Mouse (Mus musculus) embryonic fibroblast, embryonic 13.5 days (primary cell): ENCODE measurements around the gene Rnf145. TPM values are rescaled to one million over a fixed set of nuclear protein-coding genes. Genes with fewer than 3 reads are reported as not detected.

Experiments
- H3K27ac ChIP-seq: 2 replicates; pipeline ENCODE4 v1.5.1; 2012; ENCODE audit warnings: low read length, control low read depth, inconsistent platforms; ENCODE audit not compliant: insufficient read depth
- H3K4me1 ChIP-seq: 2 replicates; pipeline ENCODE4 v1.6.1; 2011; ENCODE audit warnings: low read length; ENCODE audit not compliant: control insufficient read depth, insufficient read depth
- H3K4me3 ChIP-seq: 2 replicates; pipeline ENCODE4 v1.5.1; 2011; ENCODE audit warnings: mild to moderate bottlenecking, control low read depth, low read length; ENCODE audit not compliant: insufficient read depth
- CTCF ChIP-seq: IDR thresholded peaks from 2 replicates; pipeline ENCODE4 v1.5.1; 2011; ENCODE audit warnings: mild to moderate bottlenecking, control low read depth, low read length, moderate library complexity, borderline replicate concordance; ENCODE audit not compliant: insufficient read depth
- POLR2A ChIP-seq: IDR thresholded peaks from 2 replicates; pipeline ENCODE4 v1.6.1; 2011; ENCODE audit warnings: low read depth, mild to moderate bottlenecking, control low read depth, low read length, moderate library complexity
- polyA plus RNA-seq: library from polyadenylated mRNA; stranded (reverse); fragments of >200 nt; gene quantifications from 2 replicates; pipeline ENCODE4 v1.2.4, GENCODE M21; 2011; ENCODE audit warnings: low read depth; ENCODE audit not compliant: missing spikeins, insufficient read length

Gene Rnf145
- polyA plus RNA-seq, 1 experiment = 64.8 TPM

- H3K4me1 ChIP-seq = peaks cover 5% of the 10 kb centered on the region
- TF ChIP-seq CTCF = no peak
- TF ChIP-seq POLR2A = no peak
- no peak overlapping the region for H3K4me3 ChIP-seq
- H3K27ac ChIP-seq = no peak overlapping the region
These were observed 14.3 kb downstream of the Rnf145 start for GRCm38 (mm10) chr11:44532846-44533781.

DNA sequence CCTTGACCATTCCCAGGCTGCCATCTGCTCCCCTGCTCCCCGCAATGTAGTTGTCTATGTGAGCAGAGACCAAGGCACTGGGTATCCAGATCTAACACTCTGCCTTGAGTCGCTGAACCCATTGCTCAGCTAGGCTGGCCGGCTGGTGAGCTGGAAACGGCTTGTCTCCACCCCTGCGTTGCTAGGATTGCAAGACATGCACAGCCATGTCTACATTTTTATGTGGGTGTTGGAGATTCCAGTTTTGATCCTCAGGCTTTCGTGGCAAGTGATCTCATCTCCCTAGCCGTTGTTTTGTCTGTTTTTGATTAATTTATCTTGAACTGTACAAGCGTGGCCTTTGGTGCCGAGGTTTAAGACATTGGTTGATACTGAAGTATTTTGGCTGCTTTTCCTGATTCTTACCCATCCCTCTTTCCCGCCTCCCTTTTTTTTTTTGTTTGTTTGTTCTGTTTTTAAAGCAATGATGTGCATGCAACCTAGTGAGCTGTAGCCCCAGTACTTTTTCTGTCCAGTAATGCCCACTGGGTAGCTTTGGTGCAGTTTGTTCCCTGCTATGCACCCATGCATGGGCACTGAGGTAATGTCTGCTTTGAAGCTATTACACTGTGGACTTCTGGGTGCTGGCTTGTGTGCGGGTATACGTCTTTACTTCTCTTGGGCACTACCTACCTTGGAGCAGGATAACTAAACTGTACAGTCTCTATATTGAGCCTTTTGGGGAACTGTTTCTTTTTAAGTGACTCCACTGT lies 16.4 kb downstream of the Rnf145 start:
- H3K27ac ChIP-seq = peak overlapping the region; percentile 62
- no peak overlapping the region for H3K4me3 ChIP-seq
- peaks cover 15% of the 10 kb centered on the region for H3K4me1 ChIP-seq
- TF ChIP-seq CTCF (no peak), POLR2A (no peak)

DNA sequence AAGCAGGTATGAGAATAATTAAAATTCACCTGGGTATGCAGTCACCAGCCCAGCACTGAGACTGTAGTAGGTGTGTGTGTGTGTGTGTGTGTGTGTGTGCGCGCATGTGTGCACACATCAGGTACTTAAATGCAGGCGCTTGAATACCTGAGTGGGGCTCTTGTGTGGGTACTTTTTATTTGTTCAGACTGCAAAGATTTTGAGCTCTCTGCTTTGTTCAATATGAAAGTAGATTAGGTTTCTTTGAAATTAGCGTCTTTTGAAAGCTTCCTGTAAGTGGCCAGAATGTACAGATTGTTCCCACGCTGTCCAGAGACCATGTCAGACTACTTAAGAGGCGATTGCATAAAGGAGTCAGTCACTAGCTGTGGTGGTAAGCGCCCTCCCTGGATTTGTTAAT lies 18.6 kb downstream of the Rnf145 start:
- H3K4me1 ChIP-seq = peaks cover 33% of the 10 kb centered on the region
- no peak overlapping the region for H3K4me3 ChIP-seq
- no peak overlapping the region for H3K27ac ChIP-seq
- TF ChIP-seq CTCF (no peak), POLR2A (no peak)

DNA sequence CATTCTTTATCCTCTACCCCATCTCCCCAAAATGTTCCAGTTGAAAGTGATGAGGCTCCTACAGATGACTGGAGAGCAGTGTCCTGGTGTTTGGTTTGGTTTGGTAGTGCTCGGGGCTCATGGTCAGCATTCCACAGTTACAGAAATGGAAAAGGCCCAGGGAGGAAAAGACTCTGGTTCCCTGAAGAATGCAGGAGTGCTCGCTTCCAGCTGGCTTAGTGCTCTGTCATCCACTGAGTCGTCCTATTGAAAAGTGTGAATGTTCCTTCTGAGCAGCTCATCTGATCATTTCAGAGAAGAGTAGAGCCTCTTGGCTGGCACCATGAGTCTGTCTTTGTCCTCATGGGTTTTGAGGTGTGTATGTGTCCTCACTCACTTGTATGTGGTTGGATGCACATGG lies 19.3 kb downstream of the Rnf145 start:
- H3K4me3 ChIP-seq = no peak overlapping the region
- peaks cover 33% of the 10 kb centered on the region for H3K4me1 ChIP-seq
- no peak for TF ChIP-seq CTCF
- TF ChIP-seq POLR2A = no peak
- H3K27ac ChIP-seq = peak overlapping the region; percentile 80

DNA sequence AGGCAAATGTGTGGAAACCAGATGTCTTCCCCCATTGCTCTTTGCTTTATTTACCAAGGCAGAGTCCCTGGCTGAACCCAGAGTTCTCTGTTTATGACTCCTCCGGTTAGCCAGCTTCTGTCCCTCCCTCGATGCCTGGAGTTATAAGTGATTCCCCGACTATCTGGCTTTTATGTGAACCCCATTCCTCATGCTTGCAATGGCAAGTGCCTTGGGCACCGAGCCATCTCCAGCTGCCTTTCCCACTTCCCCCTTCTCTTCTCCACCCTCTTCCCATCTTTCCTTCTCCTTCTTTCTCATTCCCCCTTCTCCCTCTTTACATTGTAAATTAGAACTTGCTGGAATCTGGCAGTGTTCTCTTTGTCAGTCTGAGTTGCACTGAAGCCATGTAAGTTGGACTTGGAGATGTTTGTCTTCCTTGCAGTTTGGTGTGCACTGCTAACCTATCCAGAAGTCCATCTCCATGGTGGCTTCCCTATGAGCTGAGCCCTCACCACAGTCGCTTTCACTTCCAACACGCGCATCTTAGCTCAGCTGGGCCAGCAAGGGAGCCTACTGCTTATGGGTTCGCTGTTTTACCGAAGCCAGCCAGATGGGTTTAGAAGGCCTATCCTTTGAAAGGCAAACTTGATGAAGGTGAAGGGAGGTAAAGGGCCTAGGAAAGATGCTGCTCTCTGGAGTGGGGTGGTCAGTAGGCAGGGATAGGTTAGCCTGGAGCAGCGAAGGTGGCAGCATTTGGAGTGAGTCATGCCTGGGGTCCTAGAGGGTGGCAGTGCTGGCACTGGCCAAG lies 19.9 kb downstream of the Rnf145 start:
- H3K27ac ChIP-seq = peak overlapping the region; percentile 80
- no peak overlapping the region for H3K4me3 ChIP-seq
- H3K4me1 ChIP-seq = peaks cover 33% of the 10 kb centered on the region
- TF ChIP-seq POLR2A (no peak), CTCF (no peak)

GRCm38 (mm10) chr11:44539291-44539930 lies 20.6 kb downstream of the Rnf145 start:
- Histone ChIP-seq H3K4me3 (no peak overlapping the region), H3K4me1 (peaks cover 33% of the 10 kb centered on the region), H3K27ac (peak overlapping the region; percentile 42)
- TF ChIP-seq CTCF (no peak), POLR2A (no peak)

DNA sequence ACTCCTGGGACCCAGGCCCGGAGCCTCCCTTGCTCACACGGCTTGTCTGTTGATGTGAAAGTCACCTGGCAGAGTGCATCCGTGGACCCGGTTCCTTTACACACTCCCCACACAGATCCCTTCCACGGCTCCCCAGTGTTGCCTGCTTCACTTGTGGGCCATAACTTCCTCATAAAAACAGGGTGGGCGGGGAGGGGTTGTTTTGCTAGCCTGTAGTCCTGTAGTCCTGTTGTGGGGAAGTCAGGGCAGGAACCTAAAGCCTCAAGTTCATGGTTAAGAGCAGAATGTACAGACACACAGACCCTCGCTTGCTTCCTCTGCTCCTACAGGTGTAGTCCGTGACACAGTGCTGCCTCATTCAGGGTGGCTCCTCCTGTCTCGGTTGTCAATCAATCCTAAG lies 21.5 kb downstream of the Rnf145 start:
- Histone ChIP-seq H3K27ac (peak overlapping the region; percentile 79; the same call in 1 of the 2 replicates), H3K4me1 (peaks cover 33% of the 10 kb centered on the region), H3K4me3 (no peak overlapping the region)
- TF ChIP-seq CTCF = no peak
- no peak for TF ChIP-seq POLR2A

DNA sequence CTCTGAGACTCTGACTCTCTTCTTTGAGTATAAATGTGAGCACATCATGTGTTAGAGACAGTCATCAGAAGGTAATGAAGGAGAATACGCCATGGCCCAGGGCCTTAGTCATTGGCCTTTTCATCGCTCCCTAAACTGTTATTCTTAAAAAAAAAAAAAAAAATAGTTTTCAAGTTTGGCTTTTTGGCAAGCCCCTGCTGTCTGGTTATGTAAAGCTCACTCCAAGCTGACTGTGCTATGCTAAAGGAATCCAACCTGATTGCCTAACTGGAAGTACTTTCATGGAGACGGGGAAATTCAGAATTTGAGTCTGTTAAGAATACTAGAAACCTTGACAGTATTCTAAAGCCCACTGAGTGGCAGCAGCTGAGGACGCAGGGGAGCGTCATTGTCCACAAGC lies 22.5 kb downstream of the Rnf145 start:
- H3K27ac ChIP-seq = peak overlapping the region; percentile 92
- H3K4me1 ChIP-seq = peaks cover 28% of the 10 kb centered on the region
- TF ChIP-seq POLR2A (no peak), CTCF (no peak)
- H3K4me3 ChIP-seq = no peak overlapping the region

DNA sequence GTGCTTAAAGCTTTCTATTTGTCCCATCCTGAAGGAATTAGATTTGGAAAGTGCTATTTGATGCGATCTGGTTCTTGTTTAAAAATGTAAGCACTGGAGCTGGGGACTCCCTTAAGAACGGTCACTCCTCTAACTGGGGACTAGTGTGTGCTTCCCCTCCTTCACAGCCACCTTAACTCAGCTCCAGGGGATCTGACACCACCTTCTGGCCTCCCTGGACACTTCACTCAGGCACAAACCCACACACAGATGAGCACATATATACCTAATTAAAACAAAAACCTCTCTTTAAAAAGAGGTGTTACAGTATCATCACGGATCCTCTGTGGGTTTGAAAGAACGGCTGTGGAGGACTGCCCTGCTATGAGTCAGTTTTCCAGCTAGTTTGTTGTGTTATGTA lies 23.0 kb downstream of the Rnf145 start:
- H3K4me1 ChIP-seq = peaks cover 28% of the 10 kb centered on the region
- no peak overlapping the region for H3K4me3 ChIP-seq
- H3K27ac ChIP-seq = peak overlapping the region; percentile 92
- TF ChIP-seq POLR2A = no peak
- TF ChIP-seq CTCF = peak; percentile 13; the same call in 1 of the 2 replicates
